Mouse (Mus musculus): ENCODE data around the gene Nkd1. TPM values are rescaled to one million over a fixed set of nuclear protein-coding genes. Genes with fewer than 3 reads are reported as not detected.
A peak's percentile ranks its signal among the peaks of the same experiment; 100 is the strongest.

Gene Nkd1
- polyA plus RNA-seq, 1 experiment: 2.9 TPM

DNA sequence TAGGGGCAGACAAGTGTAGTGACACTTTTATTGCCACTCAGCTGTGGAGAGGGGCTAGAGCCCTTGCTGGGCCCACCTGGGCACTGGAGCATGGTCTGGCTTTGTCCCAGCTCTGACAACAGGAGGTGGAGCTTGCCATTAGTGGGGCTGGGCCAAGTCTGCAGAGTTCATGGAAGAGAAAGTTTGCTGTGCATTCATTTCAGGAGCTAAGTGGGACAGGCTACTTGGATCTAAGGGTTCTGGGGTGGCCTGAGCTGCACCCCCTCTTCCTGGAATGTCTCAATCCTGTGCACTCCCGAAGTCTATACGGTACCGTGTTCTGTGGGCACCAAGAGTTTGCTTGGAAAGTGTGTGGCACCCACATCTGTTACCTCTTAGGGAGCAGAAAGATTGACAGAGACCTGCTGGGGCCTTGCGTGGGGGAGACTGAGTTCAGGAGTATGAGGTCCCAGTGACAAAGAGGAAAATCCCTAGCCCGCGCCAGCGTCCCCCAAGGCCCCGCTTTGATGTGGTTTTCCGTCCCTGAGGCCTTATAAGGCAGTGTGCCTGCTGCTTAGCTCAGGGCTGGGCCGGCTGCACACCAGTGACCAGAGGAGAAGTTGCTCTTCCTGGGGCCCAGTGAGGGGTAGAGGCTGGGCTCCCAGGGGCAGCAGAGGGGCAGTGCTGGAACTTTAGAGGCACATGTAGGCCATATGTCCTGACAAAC, 49.3 kb downstream of the Nkd1 start:
- TF ChIP-seq POLR2A (IDR thresholded peaks at IDR 0.05; ENCODE audit: control insufficient read depth, low read depth, low read length) (no peak), CTCF (IDR thresholded peaks at IDR 0.05; ENCODE audit: control insufficient read depth, insufficient read depth, insufficient replicate concordance, low read depth, low read length) (no peak)
- H3K4me1 ChIP-seq (ENCODE audit: control insufficient read depth, insufficient read depth, low read length): no peaks in the 10 kb centered on the region; the same call in none of the 2 replicates
- no peak overlapping the region for H3K4me3 ChIP-seq (ENCODE audit: control insufficient read depth, low read depth, low read length)

DNA sequence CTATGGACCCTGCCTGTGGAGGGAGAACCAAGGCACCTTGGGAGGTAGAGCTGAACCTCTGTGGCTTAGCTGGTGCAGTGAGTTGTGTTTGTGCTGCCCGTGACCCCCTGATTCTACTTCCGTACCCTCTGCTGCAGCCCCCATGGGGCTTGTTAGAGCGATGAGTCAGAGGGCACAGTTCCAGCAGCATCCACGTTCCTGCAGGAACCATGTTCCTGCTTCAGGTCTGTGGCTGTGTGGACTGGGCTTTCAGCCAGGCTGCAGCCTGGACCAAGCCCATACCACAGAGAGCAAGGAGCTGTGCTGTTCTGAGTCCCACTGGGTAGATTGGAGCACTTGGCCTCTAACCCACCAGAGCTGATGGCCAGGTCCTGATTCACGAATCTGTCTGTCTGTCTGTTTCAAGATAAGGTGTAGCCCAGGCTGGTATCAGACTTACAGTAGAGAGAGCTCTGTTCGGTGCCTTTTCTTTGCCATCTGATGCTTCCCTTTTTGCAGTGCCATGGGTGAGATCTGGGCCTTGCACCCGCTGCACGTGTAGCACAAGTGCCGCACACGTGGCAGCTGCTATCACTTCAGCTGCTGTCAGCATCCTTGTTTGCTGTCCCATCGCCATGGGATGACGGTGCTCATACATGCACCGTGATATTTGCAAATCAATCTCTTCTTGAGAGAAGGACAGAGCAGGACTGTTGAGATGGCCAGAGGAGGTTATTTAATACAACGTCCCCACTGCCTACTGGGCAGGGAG, 50.5 kb downstream of the Nkd1 start:
- TF ChIP-seq POLR2A (IDR thresholded peaks at IDR 0.05; ENCODE audit: control insufficient read depth, low read depth, low read length): no peak
- no peaks in the 10 kb centered on the region; the same call in none of the 2 replicates for H3K4me1 ChIP-seq (ENCODE audit: control insufficient read depth, insufficient read depth, low read length)
- no peak overlapping the region for H3K4me3 ChIP-seq (ENCODE audit: control insufficient read depth, low read depth, low read length)
- H3K27me3 ChIP-seq (ENCODE audit: control insufficient read depth, insufficient read depth, low read length): no peaks in the 10 kb centered on the region
- no peak overlapping the region for H3K27ac ChIP-seq (ENCODE audit: control insufficient read depth, insufficient read depth, low read depth, low read length)
- no peaks in the 10 kb centered on the region for H3K36me3 ChIP-seq (ENCODE audit: control insufficient read depth, insufficient read depth, low read length)

More for the DNA sequence above, 49.3 kb downstream of the Nkd1 start:
- Histone ChIP-seq H3K27me3 (ENCODE audit: control insufficient read depth, insufficient read depth, low read length) (no peaks in the 10 kb centered on the region), H3K27ac (ENCODE audit: control insufficient read depth, insufficient read depth, low read depth, low read length) (no peak overlapping the region), H3K36me3 (ENCODE audit: control insufficient read depth, insufficient read depth, low read length) (no peaks in the 10 kb centered on the region)

- no peak overlapping the region for H3K27ac ChIP-seq (ENCODE audit: control insufficient read depth, insufficient read depth, low read depth, low read length)
- no peak overlapping the region for H3K4me3 ChIP-seq (ENCODE audit: control insufficient read depth, low read depth, low read length)
- TF ChIP-seq POLR2A (IDR thresholded peaks at IDR 0.05; ENCODE audit: control insufficient read depth, low read depth, low read length) (no peak), CTCF (IDR thresholded peaks at IDR 0.05; ENCODE audit: control insufficient read depth, insufficient read depth, insufficient replicate concordance, low read depth, low read length) (no peak)
- no peaks in the 10 kb centered on the region; the same call in none of the 2 replicates for H3K4me1 ChIP-seq (ENCODE audit: control insufficient read depth, insufficient read depth, low read length)
- no peaks in the 10 kb centered on the region for H3K36me3 ChIP-seq (ENCODE audit: control insufficient read depth, insufficient read depth, low read length)
- H3K27me3 ChIP-seq (ENCODE audit: control insufficient read depth, insufficient read depth, low read length): no peaks in the 10 kb centered on the region
These were observed 51.2 kb downstream of the Nkd1 start for GRCm38 (mm10) chr8:88572185-88572909.

DNA sequence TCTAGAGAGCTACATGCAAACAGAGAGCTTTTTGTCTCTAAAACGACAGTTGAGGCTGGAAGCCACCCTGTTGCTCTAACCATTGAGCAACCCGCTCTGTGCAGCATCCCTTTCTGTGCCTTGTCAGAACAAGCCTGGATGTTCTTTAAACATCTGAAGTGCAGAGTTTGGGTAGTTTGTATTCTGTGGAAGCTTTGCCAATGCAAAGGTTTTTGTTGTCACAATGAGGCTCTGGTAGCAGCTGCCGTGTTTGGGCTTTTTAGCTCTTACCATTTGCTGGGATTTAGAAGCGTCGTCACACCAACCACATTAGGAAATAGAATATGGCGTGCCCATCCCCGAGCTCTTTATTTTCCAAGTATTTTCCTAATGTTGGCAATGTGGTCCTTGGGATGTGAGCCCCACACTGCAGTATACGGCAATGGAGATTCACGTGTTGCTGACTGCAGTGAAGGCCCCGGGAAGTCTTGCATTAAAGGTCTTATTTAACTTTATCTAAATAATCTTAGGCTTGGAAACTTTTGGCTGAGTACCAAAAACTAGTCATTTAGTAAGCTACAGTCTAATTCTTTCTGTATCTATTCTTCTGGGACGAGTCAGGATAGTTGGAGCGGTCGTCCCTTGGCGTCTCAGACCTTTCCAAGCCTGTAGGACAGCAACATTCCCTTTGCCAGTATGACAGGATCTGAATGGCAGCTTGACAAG, 51.9 kb downstream of the Nkd1 start:
- Histone ChIP-seq H3K27me3 (ENCODE audit: control insufficient read depth, insufficient read depth, low read length) (no peaks in the 10 kb centered on the region), H3K36me3 (ENCODE audit: control insufficient read depth, insufficient read depth, low read length) (no peaks in the 10 kb centered on the region), H3K4me3 (ENCODE audit: control insufficient read depth, low read depth, low read length) (no peak overlapping the region), H3K4me1 (ENCODE audit: control insufficient read depth, insufficient read depth, low read length) (no peaks in the 10 kb centered on the region; the same call in none of the 2 replicates), H3K27ac (ENCODE audit: control insufficient read depth, insufficient read depth, low read depth, low read length) (no peak overlapping the region)
- TF ChIP-seq CTCF (IDR thresholded peaks at IDR 0.05; ENCODE audit: control insufficient read depth, insufficient read depth, insufficient replicate concordance, low read depth, low read length): no peak
- no peak for TF ChIP-seq POLR2A (IDR thresholded peaks at IDR 0.05; ENCODE audit: control insufficient read depth, low read depth, low read length)

DNA sequence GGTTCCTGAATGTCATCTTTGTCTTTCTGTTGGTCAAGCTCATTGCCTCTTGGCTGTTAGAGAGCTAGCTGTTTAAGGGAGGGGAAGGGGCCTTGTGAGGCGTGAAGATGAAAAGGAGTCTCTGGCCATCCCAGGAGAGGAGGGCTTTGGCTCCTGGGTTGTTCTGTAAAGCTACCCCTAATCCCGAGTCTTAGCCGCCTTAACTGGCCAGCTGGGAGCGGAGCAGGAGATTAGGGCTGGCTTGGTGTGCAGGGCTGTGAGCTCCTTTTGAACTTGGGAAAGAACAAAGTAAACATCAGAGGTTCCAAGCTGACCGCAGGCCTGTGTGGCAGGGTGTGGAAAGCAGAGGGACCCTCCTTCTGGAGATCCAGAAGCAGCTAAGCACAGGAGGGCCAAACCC, 53.8 kb downstream of the Nkd1 start:
- Histone ChIP-seq H3K27ac (ENCODE audit: control insufficient read depth, insufficient read depth, low read depth, low read length) (no peak overlapping the region), H3K36me3 (ENCODE audit: control insufficient read depth, insufficient read depth, low read length) (no peaks in the 10 kb centered on the region)
- TF ChIP-seq POLR2A (IDR thresholded peaks at IDR 0.05; ENCODE audit: control insufficient read depth, low read depth, low read length) (no peak), CTCF (IDR thresholded peaks at IDR 0.05; ENCODE audit: control insufficient read depth, insufficient read depth, insufficient replicate concordance, low read depth, low read length) (no peak)

GRCm38 (mm10) chr8:88576351-88577142, 55.4 kb downstream of the Nkd1 start:
- H3K36me3 ChIP-seq (ENCODE audit: control insufficient read depth, insufficient read depth, low read length): no peaks in the 10 kb centered on the region
- H3K27ac ChIP-seq (ENCODE audit: control insufficient read depth, insufficient read depth, low read depth, low read length): peak overlapping the region; percentile 65; the same call in 1 of the 2 replicates
- no peaks in the 10 kb centered on the region for H3K27me3 ChIP-seq (ENCODE audit: control insufficient read depth, insufficient read depth, low read length)
- no peak for TF ChIP-seq CTCF (IDR thresholded peaks at IDR 0.05; ENCODE audit: control insufficient read depth, insufficient read depth, insufficient replicate concordance, low read depth, low read length)
- TF ChIP-seq POLR2A (IDR thresholded peaks at IDR 0.05; ENCODE audit: control insufficient read depth, low read depth, low read length): no peak
- no peak overlapping the region for H3K4me3 ChIP-seq (ENCODE audit: control insufficient read depth, low read depth, low read length)
- no peaks in the 10 kb centered on the region for H3K4me1 ChIP-seq (ENCODE audit: control insufficient read depth, insufficient read depth, low read length)

More for the DNA sequence above, 53.8 kb downstream of the Nkd1 start:
- H3K4me1 ChIP-seq (ENCODE audit: control insufficient read depth, insufficient read depth, low read length): no peaks in the 10 kb centered on the region; the same call in 1 of the 2 replicates
- H3K4me3 ChIP-seq (ENCODE audit: control insufficient read depth, low read depth, low read length): no peak overlapping the region
- H3K27me3 ChIP-seq (ENCODE audit: control insufficient read depth, insufficient read depth, low read length): no peaks in the 10 kb centered on the region
